Mouse (Mus musculus): ENCODE results near the gene Pts.

DNA sequence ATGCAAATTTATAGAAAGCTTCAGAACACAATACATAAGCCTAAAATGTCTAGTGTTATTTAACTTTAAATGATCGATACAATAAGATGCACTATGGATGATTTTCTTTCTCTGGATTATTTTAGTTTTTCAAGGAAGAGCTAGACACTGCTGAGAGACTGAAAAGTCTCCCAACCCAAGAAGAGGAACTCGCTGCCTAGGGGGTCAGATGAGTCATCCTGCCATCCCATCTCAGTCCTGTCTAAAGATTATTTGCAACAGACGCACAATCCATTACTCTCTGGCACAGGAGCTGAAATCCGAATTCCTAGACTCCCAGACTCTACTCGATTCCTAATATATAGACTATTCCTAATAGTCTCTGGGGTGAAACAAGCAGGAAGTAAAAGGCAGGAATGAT, 23.7 kb upstream of the Pts start:
- TF ChIP-seq POLR2A (IDR thresholded peaks at IDR 0.05; ENCODE audit: insufficient read depth, low read length) = no peak
- TF ChIP-seq EP300 (IDR thresholded peaks at IDR 0.05; ENCODE audit: insufficient read depth, low read depth, low read length) = no peak
